Mouse (Mus musculus) MEL-GATA-1-ER (cell line): Measurements from ENCODE around the gene Lzts2.

Source experiments
- DNase-seq: peaks from one replicate; pipeline ENCODE4 v3.0.0-alpha.2; 2012; ENCODE audit warnings: low read depth; ENCODE audit errors: extremely low read depth

The Lzts2 gene

DNA sequence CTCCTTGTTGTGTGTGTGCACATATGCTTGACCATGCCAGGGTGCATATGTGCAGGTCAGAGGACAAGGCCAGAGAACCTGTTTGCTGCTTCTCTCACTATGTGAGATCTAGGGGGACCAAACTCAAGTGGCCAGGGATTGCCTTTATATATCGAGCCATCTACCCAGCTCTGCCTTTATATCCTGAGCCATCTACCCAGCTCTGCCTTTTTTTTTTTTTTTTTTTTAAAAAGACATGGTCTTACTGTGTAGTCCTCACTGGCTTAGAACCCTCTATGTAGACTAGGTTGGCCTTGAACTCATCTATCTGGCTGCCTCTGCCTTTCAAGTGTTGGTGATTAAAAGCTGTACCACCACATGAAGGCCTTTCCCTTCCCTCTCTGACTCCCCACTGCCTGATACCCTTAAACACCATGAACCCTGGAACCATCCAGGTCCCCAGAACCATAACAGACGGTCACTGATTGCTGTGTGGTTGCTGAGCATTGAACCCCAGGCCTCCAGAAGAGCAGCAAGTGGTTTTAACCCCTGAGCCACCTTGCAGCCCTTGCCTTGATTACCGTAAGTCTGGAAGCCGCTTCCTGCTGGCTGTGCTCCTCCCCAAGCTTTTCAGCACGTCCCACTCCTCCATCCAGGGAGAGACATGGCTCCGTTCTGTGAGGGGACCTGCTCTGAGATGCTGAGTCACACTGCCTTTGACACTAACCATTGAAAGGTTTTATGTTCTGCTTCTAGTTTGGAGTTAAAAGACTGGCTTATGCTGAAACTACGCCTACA, 10.3 kb upstream of the Lzts2 start:
- no peak for DNase-seq

DNA sequence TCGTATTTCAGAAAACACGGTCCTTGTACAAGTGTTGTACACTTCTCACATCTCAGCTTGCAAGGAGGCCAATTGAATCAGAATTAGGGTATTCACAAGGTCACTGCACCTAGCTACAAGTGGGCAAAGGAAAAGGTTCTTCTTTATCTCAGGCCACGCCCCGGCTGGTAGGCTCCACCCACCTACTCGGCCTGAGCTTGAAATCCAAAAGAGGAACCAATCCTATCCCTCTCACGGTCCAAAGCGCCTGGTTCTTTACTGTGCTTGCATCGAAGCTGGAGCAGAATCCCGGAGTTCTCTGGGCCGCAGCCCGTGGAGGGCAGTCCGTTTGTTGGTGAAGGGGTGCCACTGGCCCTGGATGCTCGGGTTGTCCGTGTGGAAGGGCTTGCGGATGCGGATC, 8.8 kb upstream of the Lzts2 start, which contains the start of gene Twnk:
Gene Twnk, plus strand, starts transcription at position 220 of the 400 bp plus-strand sequence.
- peak; percentile 88 for DNase-seq

DNA sequence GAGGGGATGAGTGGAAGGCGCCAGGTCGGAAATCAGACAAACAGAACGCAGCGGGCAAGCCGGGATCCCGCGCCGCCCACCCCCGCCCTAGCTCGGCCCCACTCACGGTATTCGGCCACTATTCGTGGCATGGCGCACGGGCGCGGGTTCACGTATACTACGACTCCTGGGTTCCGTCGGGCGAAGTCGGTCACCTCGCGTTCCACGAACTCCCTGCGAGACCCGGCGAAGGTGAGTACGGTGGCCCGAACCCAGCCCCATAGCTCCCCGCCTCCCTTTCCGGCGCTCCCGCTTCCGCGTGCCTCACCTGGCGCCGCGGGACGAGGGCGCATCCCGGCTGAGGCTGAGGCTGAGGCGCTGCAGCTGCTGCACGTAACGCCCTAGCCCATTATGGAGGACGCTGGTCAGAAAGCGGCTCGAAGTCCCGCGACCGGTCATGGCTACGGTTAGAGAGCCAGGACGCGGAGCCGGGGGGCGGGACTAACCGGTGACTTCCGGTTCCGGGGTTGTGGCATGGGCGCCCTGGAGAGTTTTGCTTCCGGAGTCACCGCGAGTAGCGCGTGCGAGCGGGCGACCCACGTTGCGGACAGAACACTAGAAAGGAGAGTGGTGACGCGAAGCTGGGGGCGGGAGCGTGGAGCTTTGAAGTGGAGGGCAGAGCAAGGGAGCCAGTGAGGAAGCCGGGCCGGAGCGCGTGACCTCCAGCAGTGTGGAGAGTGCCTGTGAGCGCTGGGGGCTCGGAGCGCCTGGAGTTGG, 8.1 kb upstream of the Lzts2 start, which contains the start of gene Mrpl43:
Gene Mrpl43, minus strand, starts transcription at position 486 of the 756 bp plus-strand sequence.
- DNase-seq = peak; percentile 84

DNA sequence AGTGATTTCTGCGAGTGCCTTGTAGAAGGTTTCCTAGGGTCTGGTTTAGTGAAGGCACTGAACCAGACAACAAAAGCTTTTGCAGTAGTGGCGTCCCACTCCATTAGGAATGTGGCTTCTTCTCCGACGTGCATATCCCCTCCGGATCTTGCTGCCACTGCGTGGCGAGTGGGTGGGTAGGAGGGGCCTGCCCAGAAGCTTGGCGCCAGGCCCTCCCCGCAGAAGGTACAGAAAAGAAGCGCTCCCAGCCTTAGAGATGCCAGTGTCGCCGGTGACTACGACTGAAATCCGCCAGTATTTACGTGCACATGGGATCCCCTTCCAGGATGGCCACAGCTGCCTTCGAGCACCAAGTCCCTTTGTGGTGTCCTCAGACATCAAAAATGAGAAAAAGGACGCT, 7.2 kb upstream of the Lzts2 start:
- DNase-seq = no peak

DNA sequence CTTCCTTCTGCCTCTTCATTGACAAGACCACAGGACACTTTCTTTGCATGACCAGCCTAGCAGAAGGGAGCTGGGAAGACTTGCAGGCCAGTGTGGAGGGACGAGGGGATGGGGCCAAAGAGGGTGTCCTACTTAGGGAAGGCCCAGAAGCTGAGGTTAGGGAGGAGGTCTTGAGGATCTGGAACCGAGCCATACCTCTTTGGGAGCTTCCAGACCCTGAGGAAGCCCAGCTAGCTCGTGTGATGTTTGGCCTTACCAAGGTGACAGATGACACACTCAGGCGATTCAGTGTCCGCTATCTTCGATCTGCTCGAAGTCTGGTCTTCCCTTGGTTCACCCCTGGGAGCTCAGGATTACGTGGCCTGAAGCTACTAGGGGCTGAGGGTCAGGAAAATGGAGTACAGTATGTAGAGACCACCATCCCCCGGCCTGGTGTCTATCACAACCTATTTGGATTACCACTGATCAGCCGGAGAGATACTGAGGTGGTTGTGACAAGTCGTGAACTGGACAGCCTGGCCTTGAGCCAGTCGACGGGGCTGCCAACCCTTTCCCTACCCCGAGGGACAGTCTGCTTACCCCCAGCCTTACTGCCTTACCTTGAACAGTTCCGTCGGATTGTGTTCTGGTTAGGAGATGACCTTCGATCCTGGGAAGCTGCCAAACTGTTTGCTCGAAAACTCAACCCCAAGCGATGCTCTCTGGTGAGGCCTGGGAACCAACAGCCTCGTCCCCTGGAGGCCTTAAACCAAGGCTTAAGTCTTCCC, 6.6 kb upstream of the Lzts2 start:
- no peak for DNase-seq

DNA sequence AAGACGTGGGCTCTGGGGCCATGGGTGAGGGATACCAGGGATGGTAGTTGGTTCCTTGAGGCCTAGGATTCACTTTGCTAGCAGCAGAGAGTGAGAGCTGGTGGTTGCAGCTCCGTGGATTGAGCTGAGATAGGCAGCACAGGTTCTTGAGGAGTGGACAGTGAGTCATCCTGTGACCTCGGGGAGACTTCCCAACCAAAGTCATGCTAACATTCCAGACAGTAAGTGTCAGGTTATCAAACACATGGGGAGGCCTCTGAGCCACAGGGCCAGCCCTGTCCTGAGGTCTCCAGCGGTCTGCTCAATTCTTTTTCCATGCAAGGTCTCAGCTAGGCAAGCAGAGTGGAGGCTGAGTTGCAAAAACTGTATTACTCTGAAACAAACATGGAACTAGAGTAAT, 3.6 kb upstream of the Lzts2 start:
- DNase-seq = no peak

DNA sequence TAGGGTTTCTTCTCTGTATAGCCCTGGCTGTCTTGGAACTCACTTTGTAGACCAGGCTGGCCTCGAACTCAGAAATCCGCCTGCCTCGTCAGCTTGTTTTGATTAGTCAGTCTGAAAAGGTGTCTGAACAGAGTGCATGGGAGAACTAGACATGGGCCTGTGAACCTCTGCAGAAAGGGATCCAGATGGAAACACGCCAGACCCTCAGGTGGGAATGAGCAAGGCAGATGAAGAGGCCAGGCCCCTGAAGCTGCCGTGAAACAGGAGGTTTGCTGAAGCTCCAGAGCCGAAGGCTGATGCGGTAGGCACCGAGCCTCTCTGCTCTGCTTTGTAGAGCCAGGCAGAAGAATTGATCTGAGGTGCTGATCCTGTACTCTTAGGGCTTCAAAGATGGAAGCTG, 2.0 kb upstream of the Lzts2 start:
- DNase-seq = no peak

DNA sequence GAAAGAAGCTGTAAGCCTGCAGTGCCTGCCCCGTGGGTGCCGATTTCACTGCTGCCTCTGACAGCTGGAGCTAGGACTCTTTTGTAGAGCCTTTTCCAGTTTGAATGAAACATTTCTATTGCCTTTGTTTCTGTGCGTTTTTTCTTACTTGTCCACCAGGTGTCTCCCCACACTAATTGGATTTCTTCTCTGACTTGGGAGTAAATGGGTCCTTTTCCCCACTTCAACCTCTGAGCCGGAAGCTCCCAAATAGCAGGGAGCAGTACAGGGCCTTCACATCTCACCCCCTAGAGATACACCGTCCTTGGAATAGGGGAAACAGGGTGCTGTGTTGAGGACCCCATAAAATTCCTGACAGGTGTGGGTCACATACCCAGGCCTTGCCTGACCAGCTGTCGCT, 1.6 kb upstream of the Lzts2 start:
- DNase-seq = peak; percentile 37

DNA sequence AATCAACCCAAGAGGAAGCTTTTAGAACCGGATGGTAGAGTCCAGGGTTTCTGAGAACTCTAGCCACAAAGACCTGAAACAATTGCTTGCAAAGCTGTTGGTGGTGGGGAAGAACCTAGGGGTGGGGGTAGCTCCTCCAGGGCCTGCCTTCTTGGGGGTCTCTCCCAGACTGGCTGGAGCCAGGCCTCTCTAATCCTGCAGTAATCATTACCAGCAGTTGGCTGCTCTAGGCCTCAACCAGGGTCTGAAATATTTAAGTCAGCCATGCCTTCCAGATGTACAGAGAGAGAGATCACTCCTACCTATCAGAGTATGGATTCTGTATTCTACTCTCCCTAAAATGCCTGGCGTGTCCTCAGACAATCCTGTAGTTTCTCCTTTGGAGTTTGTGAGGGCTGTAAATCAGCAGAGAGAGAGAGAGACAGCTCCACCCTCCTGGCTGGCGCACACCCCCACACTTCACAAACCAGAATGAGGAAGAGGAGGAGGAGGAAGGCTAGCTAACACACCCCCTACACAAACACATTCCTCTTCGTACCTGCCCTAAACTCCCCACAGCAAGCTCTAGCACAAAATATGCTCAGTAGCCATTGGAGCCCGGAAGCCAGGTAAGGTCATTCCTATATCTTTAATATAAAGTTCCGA, 511 bp upstream of the Lzts2 start:
- peak; percentile 35 for DNase-seq

DNA sequence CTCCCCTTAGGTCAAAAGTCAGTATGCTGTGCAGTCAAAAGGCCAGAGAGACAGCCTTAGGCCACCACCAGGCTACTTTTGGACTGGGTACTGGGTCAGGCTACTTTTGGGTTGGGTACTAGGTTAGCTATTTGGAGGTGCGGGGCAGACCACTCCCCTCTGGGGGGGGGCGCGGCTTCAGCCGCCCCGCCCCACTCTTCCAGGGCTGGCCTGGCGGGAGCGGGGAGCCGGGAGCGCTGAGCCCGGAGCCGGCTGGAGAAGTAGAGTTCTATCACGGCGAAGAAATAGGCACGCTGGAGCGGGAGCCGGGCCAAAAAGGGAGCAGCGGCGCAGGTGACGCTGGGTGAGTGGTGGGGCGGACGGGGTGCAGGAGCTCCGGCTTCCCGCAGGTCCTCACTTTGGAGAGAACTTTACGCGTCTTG, 778 bp downstream of the Lzts2 start:
- DNase-seq = no peak

DNA sequence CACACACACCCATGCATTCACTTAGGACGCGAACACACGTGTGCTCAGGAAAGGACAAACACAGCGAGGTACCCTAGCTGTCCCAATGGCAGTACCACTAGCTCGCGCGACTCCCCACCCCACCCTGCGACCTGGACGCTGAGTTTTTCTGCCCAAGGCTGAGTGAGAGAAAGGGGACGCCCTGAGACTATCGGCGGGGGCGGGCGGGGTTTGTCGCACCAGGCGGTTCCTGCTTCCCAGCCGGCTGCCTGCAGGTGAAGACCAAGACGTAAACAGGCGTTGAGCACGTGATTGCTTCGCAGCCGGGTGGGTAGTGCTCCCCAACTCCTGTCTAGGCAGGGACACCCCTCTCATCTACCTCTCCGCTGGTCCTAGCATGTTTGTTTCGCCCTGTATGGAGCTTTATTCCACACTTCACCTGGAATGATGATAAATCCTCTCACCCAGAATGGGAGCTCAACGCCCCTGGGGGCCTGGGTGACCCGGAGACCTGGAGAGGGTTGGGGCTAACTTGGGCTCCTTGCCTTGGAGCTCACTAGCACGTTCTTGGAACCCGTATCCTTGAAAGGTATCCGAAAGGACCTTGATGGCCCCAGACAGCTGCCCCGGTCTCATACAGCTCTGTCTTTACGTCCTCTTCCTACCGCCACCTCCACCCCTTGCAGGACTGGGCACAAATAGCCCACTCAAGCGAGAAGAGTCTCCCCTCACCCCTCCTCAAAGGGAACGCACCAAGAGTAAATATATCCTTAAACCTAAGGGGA, 1.5 kb downstream of the Lzts2 start:
- DNase-seq = peak; percentile 55

DNA sequence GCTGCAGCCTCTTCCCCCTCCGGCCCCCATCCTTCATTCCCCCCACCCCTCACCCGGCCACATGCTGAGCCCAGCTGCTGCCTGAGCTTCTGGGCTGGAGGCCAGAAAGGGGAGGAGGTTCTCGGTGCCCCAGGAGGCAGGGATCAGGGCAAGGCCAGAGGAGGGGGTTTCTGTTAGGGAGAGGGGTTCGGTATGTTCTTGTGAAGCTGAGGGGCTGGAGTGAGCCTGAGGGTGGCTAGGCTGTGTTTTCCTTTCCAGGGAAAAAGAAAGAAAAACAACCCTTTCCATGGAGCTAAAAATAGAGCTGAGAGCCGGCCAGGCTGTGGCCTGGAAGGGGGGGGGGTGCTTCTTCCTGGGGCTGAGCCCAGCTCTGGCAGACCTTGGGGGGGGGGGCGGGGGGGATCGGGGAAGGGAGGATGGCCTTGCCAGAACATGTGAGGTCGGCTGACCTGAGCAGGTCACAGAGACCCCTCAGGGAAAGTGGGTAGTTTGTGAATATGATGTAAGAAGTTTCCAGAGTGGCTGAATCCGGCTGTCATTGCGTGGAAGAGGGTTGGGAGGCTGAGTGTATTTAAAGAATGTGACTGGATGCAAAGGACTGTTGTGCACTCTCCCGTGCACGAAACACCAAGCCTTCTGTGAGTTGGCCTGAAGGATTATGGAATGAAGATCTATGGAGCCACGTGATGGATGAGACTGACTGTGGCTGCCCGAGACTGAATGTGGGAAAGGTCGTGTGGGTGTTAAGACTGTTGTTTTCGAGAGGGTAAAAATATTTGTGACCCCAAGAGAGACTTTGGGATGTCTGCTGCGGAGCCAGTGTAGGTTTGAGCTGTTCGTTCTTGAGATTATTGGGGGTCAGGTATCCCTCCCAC, 2.4 kb downstream of the Lzts2 start:
- peak; percentile 30 for DNase-seq

DNA sequence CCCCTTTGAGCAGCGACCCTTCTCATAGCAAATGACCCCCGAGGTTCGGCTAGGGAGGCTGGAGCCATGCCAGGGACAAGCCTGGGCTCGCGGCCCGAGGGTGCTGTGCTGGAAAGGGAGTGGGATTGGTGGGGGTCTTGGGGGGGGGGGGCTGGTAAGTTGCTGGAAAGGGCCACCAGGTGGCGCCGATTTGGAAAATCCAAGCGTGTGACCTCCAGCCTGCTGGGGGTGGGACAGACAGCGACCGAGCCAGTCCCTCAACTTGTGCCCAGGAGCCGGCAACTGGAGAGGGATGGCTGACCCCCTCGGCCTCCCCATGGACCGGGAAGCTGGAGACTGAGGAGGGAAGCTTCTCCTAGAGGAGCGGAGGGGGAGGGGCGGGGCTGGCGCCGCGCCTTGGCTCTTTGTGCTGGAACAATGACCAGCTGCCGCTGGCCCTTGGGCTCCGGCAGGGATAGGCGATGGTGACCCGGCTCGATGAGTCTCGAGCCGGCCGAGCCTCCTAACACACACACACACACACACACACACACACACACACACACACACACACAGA, 3.1 kb downstream of the Lzts2 start:
- DNase-seq = peak; percentile 35

DNA sequence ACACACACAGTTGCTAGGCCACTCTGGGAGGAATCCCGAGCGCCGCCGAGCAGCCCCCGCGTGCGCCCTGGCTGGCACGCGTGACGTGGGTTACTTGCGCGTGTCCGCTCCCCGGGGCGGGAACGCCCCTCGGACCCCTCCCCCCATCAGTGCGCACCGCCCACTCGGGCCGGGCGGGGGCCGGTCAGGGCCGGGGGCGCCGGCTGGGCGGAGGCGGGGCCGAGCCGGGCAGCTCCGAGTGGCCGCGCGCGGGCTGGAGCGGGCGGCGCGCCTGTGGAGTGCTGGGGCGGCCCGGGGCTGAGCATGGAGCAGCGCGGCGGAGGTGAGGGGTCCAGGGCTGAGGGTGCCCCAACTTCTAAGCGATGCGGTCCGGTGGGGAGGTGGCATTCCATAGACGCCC, 3.7 kb downstream of the Lzts2 start:
- DNase-seq = no peak

DNA sequence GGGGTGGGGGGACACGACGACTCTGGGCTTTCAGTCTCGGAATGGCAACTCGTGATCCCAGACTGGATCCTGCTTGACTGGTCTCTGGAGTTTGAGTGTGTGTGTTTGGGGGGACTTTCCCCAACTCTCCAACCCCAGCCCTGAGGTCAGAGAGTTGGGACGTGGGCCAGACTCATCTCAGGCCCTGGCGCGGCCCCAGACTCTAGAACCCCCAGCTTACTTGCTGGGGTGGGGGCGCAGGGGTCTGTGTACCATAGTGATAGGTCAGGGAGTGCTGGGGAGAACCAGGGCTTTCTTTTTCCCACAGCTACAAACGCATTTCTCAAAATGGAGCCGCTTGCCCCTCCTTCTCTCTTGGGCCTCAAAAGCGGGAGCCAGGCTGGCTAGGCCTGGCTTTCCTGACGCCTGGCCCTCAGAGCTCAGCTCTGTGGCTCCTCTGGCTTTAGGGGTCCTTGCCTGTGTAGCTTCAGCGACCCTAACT, 4.2 kb downstream of the Lzts2 start:
- DNase-seq = no peak

DNA sequence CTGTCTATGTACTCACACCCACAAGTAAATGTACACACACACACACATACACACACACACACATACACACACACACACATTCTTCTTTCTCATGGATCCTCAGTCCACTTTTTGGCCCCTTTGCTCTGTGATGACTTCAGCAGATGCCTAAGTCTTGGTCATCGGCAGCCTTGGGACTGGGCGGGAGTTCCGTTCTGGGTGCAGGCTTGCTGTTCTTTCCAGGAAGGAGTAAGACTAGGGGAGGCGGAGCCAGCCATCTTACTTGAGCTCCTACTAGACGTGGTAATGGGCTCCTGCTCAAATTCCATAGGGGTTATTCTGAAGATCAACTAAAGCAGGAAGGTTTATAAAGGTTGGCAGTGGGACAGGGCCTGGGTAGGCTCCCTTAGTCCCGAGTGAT, 6.1 kb downstream of the Lzts2 start:
- no peak for DNase-seq

DNA sequence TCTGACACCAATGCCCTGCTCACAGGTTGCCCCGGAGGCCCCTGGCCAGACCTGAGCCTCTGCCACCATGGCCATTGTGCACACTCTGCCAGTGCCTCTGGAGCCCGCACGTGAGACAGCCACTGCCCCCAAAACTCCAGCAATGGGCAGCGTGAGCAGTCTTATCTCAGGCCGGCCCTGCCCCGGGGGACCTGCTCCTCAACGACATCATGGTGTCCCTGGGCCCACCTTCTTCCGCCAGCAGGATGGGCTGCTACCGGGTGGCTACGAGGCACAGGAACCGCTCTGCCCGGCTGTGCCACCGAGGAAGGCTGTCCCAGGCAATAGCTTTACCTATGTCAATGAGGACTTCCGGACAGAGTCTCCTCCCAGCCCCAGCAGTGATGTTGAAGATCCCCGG, 7.1 kb downstream of the Lzts2 start:
- DNase-seq = no peak

DNA sequence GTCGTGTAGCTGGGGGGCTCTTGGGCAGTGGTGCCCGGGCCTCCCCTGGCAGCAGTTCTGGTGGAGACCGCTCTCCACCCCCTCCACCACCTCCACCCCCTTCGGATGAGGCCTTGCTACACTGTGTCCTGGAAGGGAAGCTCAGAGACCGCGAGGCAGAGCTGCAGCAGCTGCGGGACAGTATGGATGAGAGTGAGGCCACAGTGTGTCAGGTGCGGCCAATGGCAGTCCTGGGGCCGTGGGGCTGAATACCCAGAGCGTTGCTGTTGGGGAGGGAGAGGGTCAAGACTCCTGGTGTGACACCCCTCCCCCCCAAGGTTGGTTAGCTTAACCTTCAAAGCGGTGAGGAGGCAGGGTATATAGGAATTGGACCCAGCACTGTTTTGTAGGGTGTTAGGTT, 9.8 kb downstream of the Lzts2 start:
- DNase-seq = no peak

DNA sequence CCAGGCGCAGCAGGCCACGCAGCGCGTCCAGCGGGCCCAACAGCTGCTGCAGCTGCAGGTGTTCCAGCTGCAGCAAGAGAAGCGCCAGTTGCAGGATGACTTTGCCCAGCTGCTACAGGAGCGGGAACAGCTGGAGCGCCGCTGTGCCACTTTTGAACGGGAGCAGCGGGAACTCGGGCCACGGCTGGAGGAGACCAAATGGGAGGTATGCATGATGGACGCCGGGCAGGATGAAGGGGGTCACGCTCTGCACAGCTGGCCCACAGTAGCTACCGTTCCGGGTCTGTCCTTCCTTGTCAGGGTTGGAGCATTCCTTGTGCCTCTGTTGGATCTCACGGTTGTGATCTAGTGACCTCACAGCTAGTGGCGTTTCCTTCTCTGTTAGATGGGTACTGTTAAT, 10.6 kb downstream of the Lzts2 start:
- no peak for DNase-seq
